8 mouse cellular contexts compared by ENCODE assay signal in genomic region chr8:71922567-71923401, GRCm38 (mm10). TPM values are rescaled to one million over a fixed set of nuclear protein-coding genes. Genes with fewer than 3 reads are reported as not detected.
DNase-seq lines count a peak whose midpoint lies in the region; ATAC-seq and TF ChIP-seq lines count a peak whose summit lies in the region.

No protein-coding gene starts in this region.

- ATAC-seq in forebrain, embryonic 12.5 days (ENCODE audit: low FRiP score), result peak; percentile 99
- ATAC-seq in heart, postnatal 0 days (ENCODE audit: insufficient read depth, low read depth), result peak; percentile 100
- ATAC-seq in liver, embryonic 16.5 days (ENCODE audit: low read depth), result peak; percentile 100
- ATAC-seq in neural tube, embryonic 13.5 days (ENCODE audit: low read depth), result peak; percentile 100

- H3K9me3 ChIP-seq in E14TG2a.4 (ENCODE audit: low read length), result no peaks in the 10 kb centered on the region
- no peaks in the 10 kb centered on the region for H3K9me3 ChIP-seq in forebrain, embryonic 12.5 days
- no peaks in the 10 kb centered on the region for H3K9me3 ChIP-seq in heart, postnatal 0 days (replicated peaks; ENCODE audit: control insufficient read depth, low read length)
- H3K9me3 ChIP-seq in liver, embryonic 16.5 days (replicated peaks; ENCODE audit: control insufficient read depth, low read length), result no peaks in the 10 kb centered on the region
- H3K9me3 ChIP-seq in neural tube, embryonic 13.5 days, result no peaks in the 10 kb centered on the region

- peak overlapping the region; percentile 93 for H3K4me3 ChIP-seq in E14TG2a.4 (replicated peaks; ENCODE audit: low read length)
- H3K4me3 ChIP-seq in forebrain, embryonic 12.5 days (replicated peaks), result peak overlapping the region; percentile 76
- H3K4me3 ChIP-seq in heart, postnatal 0 days (ENCODE audit: low read depth, low read length), result peak overlapping the region; percentile 94
- peak overlapping the region; percentile 87 for H3K4me3 ChIP-seq in liver, embryonic 16.5 days (ENCODE audit: low read depth, low read length)
- peak overlapping the region; percentile 63 for H3K4me3 ChIP-seq in neural tube, embryonic 13.5 days
- peak overlapping the region; percentile 99 for H3K4me3 ChIP-seq in testis, adult 2 months (ENCODE audit: control insufficient read depth, low read depth, low read length)

- 0 out of 2 replicates have a peak, but pooled peaks have one; percentile 1 for TF ChIP-seq EP300 in heart, postnatal 0 days (IDR thresholded peaks at IDR 0.05; ENCODE audit: low read depth)

- peaks cover 13% of the 10 kb centered on the region for H3K4me1 ChIP-seq in E14TG2a.4 (replicated peaks; ENCODE audit: low read depth, low read length)
- peaks cover 12% of the 10 kb centered on the region for H3K4me1 ChIP-seq in forebrain, embryonic 12.5 days
- H3K4me1 ChIP-seq in heart, postnatal 0 days (ENCODE audit: control insufficient read depth, insufficient read depth), result 0 out of 2 replicates have a peak, but pooled peaks cover 3% of the 10 kb centered on the region
- H3K4me1 ChIP-seq in liver, embryonic 16.5 days (ENCODE audit: control insufficient read depth, low read depth, low read length), result peaks cover 4% of the 10 kb centered on the region
- H3K4me1 ChIP-seq in neural tube, embryonic 13.5 days (replicated peaks), result peaks cover 13% of the 10 kb centered on the region
- no peaks in the 10 kb centered on the region; the same call in 1 of the 2 replicates for H3K4me1 ChIP-seq in testis, adult 2 months (ENCODE audit: control insufficient read depth, insufficient read depth, low read length)

- peak overlapping the region; percentile 98 for H3K27ac ChIP-seq in forebrain, embryonic 12.5 days
- H3K27ac ChIP-seq in heart, postnatal 0 days (ENCODE audit: low read depth), result peak overlapping the region; percentile 99
- H3K27ac ChIP-seq in liver, embryonic 16.5 days (ENCODE audit: low read length), result peak overlapping the region; percentile 94
- peak overlapping the region; percentile 97 for H3K27ac ChIP-seq in neural tube, embryonic 13.5 days (replicated peaks)
- H3K27ac ChIP-seq in testis, adult 2 months (ENCODE audit: control insufficient read depth, insufficient read depth, low read depth, low read length), result peak overlapping the region; percentile 97

- peak overlapping the region; percentile 85 for H3K9ac ChIP-seq in forebrain, embryonic 12.5 days
- peak overlapping the region; percentile 89 for H3K9ac ChIP-seq in heart, postnatal 0 days (replicated peaks; ENCODE audit: low read depth, low read length)
- H3K9ac ChIP-seq in liver, embryonic 16.5 days (ENCODE audit: low read depth, low read length), result peak overlapping the region; percentile 88
- peak overlapping the region; percentile 82 for H3K9ac ChIP-seq in neural tube, embryonic 13.5 days

- peak; percentile 94 for TF ChIP-seq POLR2A in testis, adult 2 months (IDR thresholded peaks at IDR 0.05; ENCODE audit: control insufficient read depth, low read depth, low read length)

- H3K4me2 ChIP-seq in forebrain, embryonic 12.5 days, result peak overlapping the region; percentile 70
- peak overlapping the region; percentile 74 for H3K4me2 ChIP-seq in heart, postnatal 0 days (ENCODE audit: low read depth, low read length)
- H3K4me2 ChIP-seq in liver, embryonic 16.5 days (ENCODE audit: low read depth, low read length), result peak overlapping the region; percentile 77
- peak overlapping the region; percentile 70 for H3K4me2 ChIP-seq in neural tube, embryonic 13.5 days

- no peaks in the 10 kb centered on the region for H3K27me3 ChIP-seq in E14TG2a.4 (ENCODE audit: insufficient read depth, low read length)
- no peaks in the 10 kb centered on the region for H3K27me3 ChIP-seq in forebrain, embryonic 12.5 days
- no peaks in the 10 kb centered on the region for H3K27me3 ChIP-seq in heart, postnatal 0 days (ENCODE audit: control insufficient read depth, insufficient read depth, low read length)
- H3K27me3 ChIP-seq in liver, embryonic 16.5 days (ENCODE audit: control insufficient read depth, insufficient read depth, low read depth, low read length), result no peaks in the 10 kb centered on the region
- H3K27me3 ChIP-seq in neural tube, embryonic 13.5 days, result no peaks in the 10 kb centered on the region
- H3K27me3 ChIP-seq in testis, adult 2 months (ENCODE audit: control insufficient read depth, insufficient read depth, low read length), result no peaks in the 10 kb centered on the region

- under 1% methylated on average over 50 of the region's 57 CpGs for WGBS in forebrain, embryonic 12.5 days
- under 1% methylated on average over 55 of the region's 57 CpGs for WGBS in heart, postnatal 0 days
- WGBS in liver, embryonic 16.5 days (ENCODE audit: insufficient replicate concordance), result under 1% methylated on average over 54 of the region's 57 CpGs
- under 1% methylated on average over 57 of the region's 57 CpGs for WGBS in neural tube, embryonic 13.5 days

- no peak for TF ChIP-seq CTCF in E14TG2a.4 (conservative IDR thresholded peaks at IDR 0.05; ENCODE audit: low read length)
- TF ChIP-seq CTCF in heart, postnatal 0 days (IDR thresholded peaks at IDR 0.05; ENCODE audit: low read depth), result no peak
- TF ChIP-seq CTCF in testis, adult 2 months (IDR thresholded peaks at IDR 0.05; ENCODE audit: control insufficient read depth, insufficient read depth, insufficient replicate concordance, low read depth, low read length), result no peak

- peak; percentile 91 for DNase-seq in c-Kit-positive CD71-positive TER-119-positive erythroid progenitor cells, embryonic 14.5 days (ENCODE audit: low spot score)
- peak; percentile 97 for DNase-seq in heart, postnatal 0 days (ENCODE audit: low spot score)
- DNase-seq in kidney, postnatal 4 days, result peak; percentile 96 to 98

- peaks cover 20% of the 10 kb centered on the region for H3K36me3 ChIP-seq in E14TG2a.4 (ENCODE audit: insufficient read depth, low read length)
- 0 out of 2 replicates have a peak, but pooled peaks cover 14% of the 10 kb centered on the region for H3K36me3 ChIP-seq in forebrain, embryonic 12.5 days (replicated peaks)
- 0 out of 2 replicates have a peak, but pooled peaks cover 5% of the 10 kb centered on the region for H3K36me3 ChIP-seq in heart, postnatal 0 days (replicated peaks; ENCODE audit: control insufficient read depth, insufficient read depth, low read length)
- H3K36me3 ChIP-seq in liver, embryonic 16.5 days (ENCODE audit: control insufficient read depth, insufficient read depth), result no peaks in the 10 kb centered on the region
- peaks cover 8% of the 10 kb centered on the region for H3K36me3 ChIP-seq in neural tube, embryonic 13.5 days
- no peaks in the 10 kb centered on the region for H3K36me3 ChIP-seq in testis, adult 2 months (ENCODE audit: control insufficient read depth, insufficient read depth, low read length)

RNA-seq across cellular contexts. Expression of gene Zfp617, which starts 14.3 kb away (rescaled TPM):
- polyA plus RNA-seq in forebrain, embryonic 12.5 days (2016; fragmentation: Nextera tagmentation; extraction: Ambion mirVana), result 35.8 and 37.8 TPM in 2 replicates
- 18.3 and 18.9 TPM in 2 replicates for total RNA-seq in heart, postnatal 0 days (2014; rRNA removed; ENCODE audit: low replicate concordance)
- polyA plus RNA-seq in heart, postnatal 0 days (2015; fragmentation: Nextera tagmentation; extraction: Ambion mirVana), result 20.2 and 21.9 TPM in 2 replicates
- 7.6 and 8.6 TPM in 2 replicates for polyA plus RNA-seq in liver, embryonic 16.5 days (2015; fragmentation: Nextera tagmentation; extraction: Ambion mirVana)
- polyA plus RNA-seq in neural tube, embryonic 13.5 days (2015; fragmentation: Nextera tagmentation; extraction: Ambion mirVana), result 32.4 and 37.9 TPM in 2 replicates
- 1.6 and 2.5 TPM in 2 replicates for polyA plus RNA-seq in testis, adult 2 months (2012; rRNA removed)

RNA-seq across cellular contexts. Expression of gene Zfp882, which starts 14.4 kb away (rescaled TPM):
- polyA plus RNA-seq in forebrain, embryonic 12.5 days (2016; fragmentation: Nextera tagmentation; extraction: Ambion mirVana), result 13.0 and 15.0 TPM in 2 replicates
- 0.11 and 0.23 TPM in 2 replicates for total RNA-seq in heart, postnatal 0 days (2014; rRNA removed; ENCODE audit: low replicate concordance)
- polyA plus RNA-seq in heart, postnatal 0 days (2015; fragmentation: Nextera tagmentation; extraction: Ambion mirVana), result 1.8 TPM in 2 replicates
- polyA plus RNA-seq in liver, embryonic 16.5 days (2015; fragmentation: Nextera tagmentation; extraction: Ambion mirVana), result 0.63 and 0.77 TPM in 2 replicates
- polyA plus RNA-seq in neural tube, embryonic 13.5 days (2015; fragmentation: Nextera tagmentation; extraction: Ambion mirVana), result 12.5 and 15.0 TPM in 2 replicates
- polyA plus RNA-seq in testis, adult 2 months (2012; rRNA removed), result 0.25 and 0.28 TPM in 2 replicates

RNA-seq across cellular contexts. Expression of gene Zfp961, which starts 28.1 kb away (rescaled TPM):
- polyA plus RNA-seq in forebrain, embryonic 12.5 days (2016; fragmentation: Nextera tagmentation; extraction: Ambion mirVana), result 23.3 and 29.7 TPM in 2 replicates
- total RNA-seq in heart, postnatal 0 days (2014; rRNA removed; ENCODE audit: low replicate concordance), result 3.5 and 21.6 TPM in 2 replicates
- polyA plus RNA-seq in heart, postnatal 0 days (2015; fragmentation: Nextera tagmentation; extraction: Ambion mirVana), result 7.6 and 8.0 TPM in 2 replicates
- 6.1 and 6.8 TPM in 2 replicates for polyA plus RNA-seq in liver, embryonic 16.5 days (2015; fragmentation: Nextera tagmentation; extraction: Ambion mirVana)
- 16.6 and 18.1 TPM in 2 replicates for polyA plus RNA-seq in neural tube, embryonic 13.5 days (2015; fragmentation: Nextera tagmentation; extraction: Ambion mirVana)
- polyA plus RNA-seq in testis, adult 2 months (2012; rRNA removed), result 3.4 TPM in 2 replicates

RNA-seq across cellular contexts. Expression of gene Zfp709, which starts 41.0 kb away (rescaled TPM):
- polyA plus RNA-seq in forebrain, embryonic 12.5 days (2016; fragmentation: Nextera tagmentation; extraction: Ambion mirVana), result 6.0 and 8.0 TPM in 2 replicates
- total RNA-seq in heart, postnatal 0 days (2014; rRNA removed; ENCODE audit: low replicate concordance), result 0.85 and 6.6 TPM in 2 replicates
- 3.6 and 3.9 TPM in 2 replicates for polyA plus RNA-seq in heart, postnatal 0 days (2015; fragmentation: Nextera tagmentation; extraction: Ambion mirVana)
- polyA plus RNA-seq in liver, embryonic 16.5 days (2015; fragmentation: Nextera tagmentation; extraction: Ambion mirVana), result 1.3 and 1.8 TPM in 2 replicates
- 5.9 and 7.0 TPM in 2 replicates for polyA plus RNA-seq in neural tube, embryonic 13.5 days (2015; fragmentation: Nextera tagmentation; extraction: Ambion mirVana)
- polyA plus RNA-seq in testis, adult 2 months (2012; rRNA removed), result 0.25 and 0.29 TPM in 2 replicates

Comparison
In these comparisons a context has a peak if more than half of its experiments do, and no peak if none do; other contexts are left out.
1. Peak in every context shown above with its lines: DNase-seq, ATAC-seq, H3K4me3 ChIP-seq and H3K27ac ChIP-seq.